In the genomic region with DNA sequence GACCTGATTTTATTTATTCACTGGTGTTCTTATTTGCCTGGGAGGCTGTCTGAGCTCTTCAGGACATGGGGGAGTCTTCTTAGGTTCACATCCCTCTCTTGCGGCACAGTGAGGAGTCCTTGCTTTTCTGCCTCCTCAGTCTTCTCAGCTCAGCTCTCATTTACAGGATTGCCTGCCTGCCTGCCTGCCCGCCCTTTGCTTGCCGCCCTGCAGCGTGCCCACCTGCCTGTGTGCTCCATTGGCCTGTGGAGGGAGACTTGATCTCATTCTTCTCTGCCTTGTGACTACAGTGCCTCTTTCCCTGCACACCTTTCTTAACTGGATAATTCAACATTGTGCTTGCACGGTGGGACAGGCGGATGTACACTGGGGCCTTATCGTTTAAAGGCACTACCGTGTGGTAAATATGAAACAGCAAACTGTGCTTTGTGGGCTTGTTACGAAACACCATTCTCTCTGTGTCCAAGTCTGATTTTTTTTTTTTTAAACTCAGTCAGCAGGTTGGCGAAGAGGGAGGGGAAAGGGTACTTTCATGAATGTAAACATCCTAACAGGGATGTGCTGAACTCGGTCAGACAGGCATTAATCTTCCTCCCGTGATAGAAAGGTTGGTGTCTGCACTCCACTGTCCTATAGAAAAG, we compare ENCODE assay signal across 15 mouse cellular contexts. TPM values are rescaled to one million over a fixed set of nuclear protein-coding genes. Genes with fewer than 3 reads are reported as not detected.
DNase-seq lines count a peak whose midpoint lies in the region; ATAC-seq and TF ChIP-seq lines count a peak whose summit lies in the region.
"Had no signal": no experiment of that assay in that cellular context is flagged by ENCODE, and none has a peak within 500 bp of the region (broad histone marks: within the 10 kb centered on the region; RNA-seq: fewer than 3 reads in every experiment).

No protein-coding gene starts in this region.

- no peak for ATAC-seq in hindbrain, postnatal 0 days
- no peak for ATAC-seq in hindbrain, embryonic 13.5 days (ENCODE audit: low FRiP score)
- ATAC-seq: activated CD4-positive, CD25-positive, alpha-beta regulatory T cell, adult 4 months had no signal

- no peak overlapping the region for H3K4me3 ChIP-seq in hindbrain, postnatal 0 days (ENCODE audit: low read length)
- H3K4me3 ChIP-seq in hindbrain, embryonic 13.5 days = no peak overlapping the region
- peak overlapping the region in 2 of 3 experiments; percentile 6 to 19 for H3K4me3 ChIP-seq in CH12.LX (replicated peaks in 1 of 3; ENCODE audit: low read depth in 2 of 3, low read length in 2 of 3, poor library complexity in 1 of 3)
- H3K4me3 ChIP-seq: erythroblast, embryonic 14.5 days; liver, embryonic 13.5 days had no signal

- H3K4me2 ChIP-seq in hindbrain, postnatal 0 days (ENCODE audit: low read depth, low read length) = peak overlapping the region; percentile 10; the same call in 1 of the 2 replicates
- no peak overlapping the region for H3K4me2 ChIP-seq in hindbrain, embryonic 13.5 days
- peak overlapping the region; percentile 62; the same call in 1 of the 2 replicates for H3K4me2 ChIP-seq in CH12.LX (ENCODE audit: insufficient read depth, low read depth, poor library complexity, severe bottlenecking)
- H3K4me2 ChIP-seq: liver, embryonic 13.5 days had no signal

- dilution Hi-C loops in CH12.LX (cut with MboI; ENCODE audit: extremely low pct_ligation_motif_present, extremely low pct_unique_long_range_greater_than_20kb, low sequenced_read_pairs) = no loop called here

- no peaks in the 10 kb centered on the region for H3K9me3 ChIP-seq in hindbrain, postnatal 0 days (ENCODE audit: low read length)
- peaks cover 2% of the 10 kb centered on the region; the same call in 1 of the 2 replicates for H3K9me3 ChIP-seq in hindbrain, embryonic 13.5 days
- H3K9me3 ChIP-seq in CH12.LX (replicated peaks; ENCODE audit: low read length) = no peaks in the 10 kb centered on the region
- H3K9me3 ChIP-seq: liver, embryonic 13.5 days had no signal

- WGBS in hindbrain, postnatal 0 days = 68% methylated on average over 12 of the region's 12 CpGs
- WGBS in hindbrain, embryonic 13.5 days = 76% methylated on average over 12 of the region's 12 CpGs

- no peaks in the 10 kb centered on the region for H3K27me3 ChIP-seq in hindbrain, postnatal 0 days (ENCODE audit: insufficient read depth, low read length)
- H3K27me3 ChIP-seq in hindbrain, embryonic 13.5 days = no peaks in the 10 kb centered on the region
- no peaks in the 10 kb centered on the region for H3K27me3 ChIP-seq in CH12.LX (replicated peaks)
- H3K27me3 ChIP-seq: liver, embryonic 13.5 days had no signal

- H3K27ac ChIP-seq in hindbrain, postnatal 0 days = peak overlapping the region; percentile 41; the same call in 1 of the 2 replicates
- H3K27ac ChIP-seq in hindbrain, embryonic 13.5 days = no peak overlapping the region; the same call in 1 of the 2 replicates
- no peak overlapping the region for H3K27ac ChIP-seq in CH12.LX (ENCODE audit: insufficient read depth, low read depth)
- H3K27ac ChIP-seq: liver, embryonic 13.5 days had no signal

- TF ChIP-seq EP300 in CH12.LX (IDR thresholded peaks at IDR 0.05; ENCODE audit: low read length) = no peak

- no peaks in the 10 kb centered on the region for H3K4me1 ChIP-seq in hindbrain, postnatal 0 days (ENCODE audit: insufficient read depth, low read length)
- peaks cover 8% of the 10 kb centered on the region for H3K4me1 ChIP-seq in hindbrain, embryonic 13.5 days (replicated peaks)
- peaks cover 3 to 20% of the 10 kb centered on the region in 2 experiments; a peak in 3 of 4 replicates for H3K4me1 ChIP-seq in CH12.LX (ENCODE audit: control insufficient read depth in 1 of 2, insufficient read depth in 2 of 2)
- H3K4me1 ChIP-seq: liver, embryonic 13.5 days had no signal

- DNase-seq in hindbrain, postnatal 0 days (ENCODE audit: low spot score) = no peak
- DNase-seq in 416B (ENCODE audit: low read depth) (peak; percentile 44), CH12.LX (ENCODE audit: extremely low read depth) (peak; percentile 23)
- peak; percentile 59 to 70 for DNase-seq in cerebellum, postnatal 36 days
- no peak for DNase-seq in adrenal gland, adult 2 months
- no peak for DNase-seq in Muller cell, postnatal 12 days (ENCODE audit: inconsistent ontology term)
- DNase-seq: gastrocnemius, postnatal 14 days; heart, postnatal 10 days; kidney, adult 8-10 months; liver, embryonic 13.5 days; lung, postnatal 36 days; spleen, adult 18-20 months had no signal

- TF ChIP-seq POLR2A in CH12.LX (IDR thresholded peaks at IDR 0.05; ENCODE audit: low read depth, low read length) = no peak

- TF ChIP-seq RAD21 in CH12.LX (IDR thresholded peaks at IDR 0.05; ENCODE audit: low read depth, low read length) = peak; percentile 37

- no peak for TF ChIP-seq CTCF in hindbrain, postnatal 0 days (IDR thresholded peaks at IDR 0.05; ENCODE audit: low read depth)
- TF ChIP-seq CTCF in CH12.LX (conservative IDR thresholded peaks at IDR 0.05 in 1 of 2, IDR thresholded peaks at IDR 0.05 in 1 of 2; ENCODE audit: low read depth in 2 of 2, low read length in 2 of 2) = peak in 1 of 2 experiments; percentile 46; a peak in 2 of 4 replicates

- in situ Hi-C loops in CH12.LX (cut with MboI; ENCODE audit: low pct_ligation_motif_present, low pct_unique_long_range_greater_than_20kb, low sequenced_read_pairs) = no loop called here

- no peaks in the 10 kb centered on the region for H3K36me3 ChIP-seq in hindbrain, postnatal 0 days (ENCODE audit: insufficient read depth, low read length)
- peaks cover 7% of the 10 kb centered on the region for H3K36me3 ChIP-seq in hindbrain, embryonic 13.5 days
- no peaks in the 10 kb centered on the region for H3K36me3 ChIP-seq in CH12.LX (replicated peaks in 1 of 2; ENCODE audit: control insufficient read depth in 1 of 2, insufficient read depth in 1 of 2, low read length in 1 of 2)
- H3K36me3 ChIP-seq: liver, embryonic 13.5 days had no signal

- no peaks in the 10 kb centered on the region for H3K79me2 ChIP-seq in CH12.LX (replicated peaks; ENCODE audit: control insufficient read depth, extremely low read depth, insufficient read depth, poor library complexity, severe bottlenecking)

- no peak overlapping the region for H3K9ac ChIP-seq in hindbrain, postnatal 0 days (replicated peaks; ENCODE audit: low read length)
- no peak overlapping the region for H3K9ac ChIP-seq in hindbrain, embryonic 13.5 days
- peak overlapping the region; percentile 34; the same call in 1 of the 2 replicates for H3K9ac ChIP-seq in CH12.LX (ENCODE audit: insufficient read depth, low read depth)
- H3K9ac ChIP-seq: liver, embryonic 13.5 days had no signal

TF ChIP-seq in CH12.LX, 34 proteins besides CTCF, POLR2A, EP300 and RAD21:
- TF ChIP-seq NRF1 (IDR thresholded peaks at IDR 0.05; ENCODE audit: low read depth, low read length) (no peak), ZMIZ1 (IDR thresholded peaks at IDR 0.05; ENCODE audit: low read depth, low read length) (no peak), CHD1 (IDR thresholded peaks at IDR 0.05; ENCODE audit: low read depth, low read length) (no peak), HCFC1 (IDR thresholded peaks at IDR 0.05; ENCODE audit: low read depth, low read length) (no peak), RCOR1 (conservative IDR thresholded peaks at IDR 0.05; ENCODE audit: low read depth, low read length) (no peak), MAX (IDR thresholded peaks at IDR 0.05; ENCODE audit: low read length) (no peak), GABPA (IDR thresholded peaks at IDR 0.05; ENCODE audit: insufficient replicate concordance, low read depth, low read length) (no peak), MXI1 (IDR thresholded peaks at IDR 0.05; ENCODE audit: low read depth, low read length) (no peak), MYC (IDR thresholded peaks at IDR 0.05; ENCODE audit: low read depth, low read length) (no peak), PAX5 (IDR thresholded peaks at IDR 0.05; ENCODE audit: low read length) (no peak), SMC3 (IDR thresholded peaks at IDR 0.05; ENCODE audit: low read depth, low read length) (peak; percentile 46), TCF12 (IDR thresholded peaks at IDR 0.05; ENCODE audit: low read depth, low read length) (no peak), IRF4 (IDR thresholded peaks at IDR 0.05; ENCODE audit: low read depth, low read length) (no peak), BHLHE40 (IDR thresholded peaks at IDR 0.05; ENCODE audit: low read depth, low read length) (no peak), ZC3H11A (IDR thresholded peaks at IDR 0.05; ENCODE audit: low read depth, low read length) (no peak), UBTF (IDR thresholded peaks at IDR 0.05; ENCODE audit: low read depth, low read length) (no peak), ZNF384 (IDR thresholded peaks at IDR 0.05; ENCODE audit: low read depth, low read length) (peak; percentile 73)

RNA-seq across cellular contexts. Expression of gene Rab30, which starts 41.9 kb away (rescaled TPM):
- total RNA-seq in hindbrain, postnatal 0 days (2014; rRNA removed) = 33.2 and 37.0 TPM in 2 replicates
- polyA plus RNA-seq in hindbrain, postnatal 0 days (2015; fragmentation: Nextera tagmentation; extraction: Ambion mirVana) = 17.8 and 21.8 TPM in 2 replicates
- 19.9 and 22.3 TPM in 2 replicates for polyA plus RNA-seq in hindbrain, embryonic 13.5 days (2015; fragmentation: Nextera tagmentation; extraction: Ambion mirVana)
- total RNA-seq in CH12.LX (2012; rRNA removed) = 39.1 and 48.5 TPM in 2 replicates
- 99.7 and 105 TPM in 2 replicates for total RNA-seq in CH12.LX (2014; rRNA removed)
- 66.2 and 68.5 TPM in 2 replicates for polyA plus RNA-seq in CH12.LX (2012; ENCODE audit: insufficient read length, low read depth)
- total RNA-seq in adrenal gland, adult 2 months (2021) = 1 to 10 TPM; 3.7 to 5.0 TPM
- polyA plus RNA-seq in adrenal gland, adult 2 months (2012; rRNA removed) = 0.21 and 0.28 TPM in 2 replicates

Comparison
In these comparisons a context has a peak if more than half of its experiments do, and no peak if none do; other contexts are left out.
1. DNase-seq: peak in 416B (single experiment), CH12.LX (single experiment) and cerebellum, postnatal 36 days (2 of 2); none in hindbrain, postnatal 0 days (single experiment), adrenal gland, adult 2 months (single experiment) and Muller cell, postnatal 12 days (single experiment).
2. H3K4me3 ChIP-seq: peak in CH12.LX (2 of 3); none in hindbrain, postnatal 0 days (single experiment) and hindbrain, embryonic 13.5 days (single experiment).
3. RNA of gene Rab30, which starts 41.9 kb away (polyA plus RNA-seq): 66.2 to 68.5 TPM in CH12.LX, 19.9 to 22.3 TPM in hindbrain, embryonic 13.5 days and 17.8 to 21.8 TPM in hindbrain, postnatal 0 days; 0.21 to 0.28 TPM in adrenal gland, adult 2 months; every median in the first group is over 10 times any median in the second.